Mouse (Mus musculus) c-Kit-positive CD71-positive TER-119-positive erythroid progenitor cells, embryonic 14.5 days (primary cell): Measurements from ENCODE around the gene Ttc28.
"Not testable (repeated sequence)": the region's sequence is repeated elsewhere in the genome, so short reads cannot be mapped to it uniquely, and the experiment has no call there.

Source experiments
- DNase-seq: peaks from one replicate; pipeline ENCODE4 v3.0.0-alpha.2; 2013; ENCODE audit warnings: low spot score

Ttc28 gene

DNA sequence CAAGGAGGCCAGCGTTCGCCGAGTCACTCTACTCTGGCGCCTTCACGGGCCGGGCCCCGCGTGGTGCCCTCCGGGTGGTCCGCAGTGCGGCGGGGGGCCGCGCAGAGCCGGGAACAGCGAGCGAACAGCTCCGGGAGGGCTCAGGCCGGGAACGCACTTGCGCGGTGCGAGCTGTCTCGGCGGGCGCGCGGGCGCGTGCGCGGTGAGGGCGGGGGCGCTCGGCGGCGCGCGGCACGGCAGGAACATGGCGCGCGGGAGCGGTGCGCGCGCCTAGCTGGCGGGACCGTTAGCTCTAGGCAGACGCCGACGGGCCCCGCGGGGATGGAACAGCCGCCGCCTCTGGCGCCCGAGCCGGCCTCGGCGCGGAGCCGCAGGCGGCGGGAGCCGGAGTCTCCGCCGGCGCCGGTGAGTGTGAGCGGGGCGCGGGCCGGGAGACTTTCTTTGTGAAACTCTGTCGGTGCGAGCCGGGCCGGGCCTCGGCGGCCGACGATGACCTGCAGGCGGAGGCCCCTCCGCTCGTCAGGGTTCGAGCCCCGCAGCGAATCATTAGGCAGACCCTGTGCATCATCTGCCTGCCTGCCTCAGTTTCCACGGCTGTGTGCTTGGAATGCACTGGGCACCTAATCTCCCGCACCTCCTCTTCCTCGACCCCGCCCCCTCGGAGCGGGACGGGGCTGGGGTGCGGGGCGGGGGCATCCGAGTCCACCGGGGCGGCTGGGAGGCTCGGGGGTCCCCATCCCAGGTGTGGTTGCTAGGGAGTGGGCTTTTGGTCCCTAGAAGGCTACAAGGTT lies at the start of gene Ttc28:
TSS of gene Ttc28 (plus strand) at position 220 of the 791 bp plus-strand sequence.
- DNase-seq = peak; percentile 64

DNA sequence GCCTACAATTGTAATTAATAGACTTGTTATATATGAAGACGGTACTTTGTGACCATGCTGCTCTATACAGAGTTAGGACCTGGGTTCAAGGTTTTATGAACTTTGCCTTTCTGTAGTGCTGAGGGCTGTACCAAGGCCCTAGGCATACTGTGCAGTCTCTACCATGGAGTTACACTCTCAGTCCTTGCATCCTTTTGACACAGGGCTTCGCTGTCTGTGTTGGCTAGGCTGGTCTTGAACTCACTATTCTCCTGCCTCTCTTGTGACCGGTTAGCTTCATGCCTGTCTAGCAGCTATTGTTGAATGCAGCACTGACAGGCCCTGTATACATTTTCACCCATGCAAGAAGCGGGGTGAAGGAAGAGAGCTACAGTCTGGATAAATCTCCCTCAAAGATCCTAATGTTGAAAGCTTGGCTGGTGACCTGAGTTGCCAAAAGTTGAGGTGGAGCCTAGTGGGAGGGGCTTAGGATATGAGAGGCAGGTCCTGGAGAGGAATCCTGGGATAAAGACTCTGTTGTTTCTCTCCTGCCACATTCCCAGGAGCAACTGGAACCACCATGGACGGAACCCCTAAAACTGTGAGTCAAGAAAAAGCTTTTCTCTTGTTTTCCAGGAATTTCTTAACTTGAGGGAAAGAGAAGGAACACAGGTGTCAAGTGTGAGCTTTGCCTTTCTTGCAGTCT lies 48.4 kb upstream of the Ttc28 start:
- no peak for DNase-seq

DNA sequence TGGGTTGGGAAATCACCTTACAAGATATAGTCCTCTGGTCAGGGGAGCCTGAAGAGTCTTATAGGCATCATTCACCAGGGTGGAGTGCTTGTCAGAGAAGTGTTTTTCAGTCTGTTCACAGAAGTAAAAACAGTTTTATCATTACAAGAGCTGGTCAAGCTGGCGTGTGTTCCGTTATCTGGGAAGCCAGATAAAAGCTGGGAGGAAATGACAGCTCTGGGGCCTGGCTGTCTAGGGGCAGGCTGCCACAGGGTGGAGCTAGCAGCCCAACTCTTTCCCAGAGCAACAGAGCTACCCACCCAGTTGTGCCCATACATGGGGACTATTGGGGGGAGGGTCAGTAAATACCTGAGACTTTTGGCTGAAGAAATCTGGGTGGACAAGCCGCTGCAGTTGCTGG lies 43.6 kb upstream of the Ttc28 start:
- DNase-seq = peak; percentile 92

DNA sequence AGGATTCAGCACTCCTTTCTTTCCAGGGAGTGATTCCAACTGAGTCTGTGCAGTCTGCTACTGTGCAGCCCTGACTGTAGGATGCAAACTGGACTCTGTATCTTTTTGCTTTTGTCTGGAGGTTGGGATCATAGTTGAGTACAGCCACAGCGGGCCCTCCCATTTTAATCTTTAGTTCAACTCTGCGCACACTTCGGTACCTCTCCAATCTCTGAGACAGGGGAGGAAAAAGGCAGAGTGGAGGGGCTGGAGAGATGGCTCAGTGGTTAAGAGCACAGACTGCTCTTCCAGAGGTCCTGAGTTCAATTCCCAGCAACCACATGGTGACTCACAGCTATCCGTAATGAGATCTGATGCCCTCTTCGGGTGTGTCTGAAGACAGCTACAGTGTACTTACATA lies 41.6 kb upstream of the Ttc28 start:
- DNase-seq = peak; percentile 53

DNA sequence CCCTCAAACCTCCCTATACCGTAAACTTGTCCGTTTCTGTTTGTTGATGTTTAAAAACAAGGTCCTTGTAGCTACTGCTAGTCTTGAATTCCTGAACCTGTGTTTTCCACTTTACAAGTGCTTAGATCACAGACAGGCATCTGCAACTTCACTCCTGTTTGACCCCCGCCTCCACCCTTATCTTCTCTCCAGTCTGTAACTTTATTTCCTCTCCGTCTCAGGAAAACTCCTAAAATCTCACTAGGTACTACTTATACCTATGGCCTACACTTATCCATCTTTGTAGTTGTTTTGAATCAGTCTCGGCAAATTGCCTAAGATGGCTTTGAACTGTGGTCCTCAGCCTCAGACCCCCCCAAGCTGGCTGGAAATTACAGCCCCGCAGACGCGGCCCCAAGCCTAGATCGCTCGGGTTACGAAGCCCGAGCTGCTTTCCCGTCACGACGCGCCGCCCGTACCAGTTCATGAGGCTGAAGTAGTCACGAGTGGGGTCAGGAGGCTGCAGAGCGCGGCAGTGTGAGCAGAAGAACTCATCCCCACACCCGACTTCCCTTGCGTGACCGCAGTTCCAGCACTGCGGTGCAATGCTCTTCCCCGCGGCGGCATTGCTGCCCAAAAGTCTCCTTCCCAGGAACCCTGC lies 40.4 kb upstream of the Ttc28 start:
- peak; percentile 65 for DNase-seq

DNA sequence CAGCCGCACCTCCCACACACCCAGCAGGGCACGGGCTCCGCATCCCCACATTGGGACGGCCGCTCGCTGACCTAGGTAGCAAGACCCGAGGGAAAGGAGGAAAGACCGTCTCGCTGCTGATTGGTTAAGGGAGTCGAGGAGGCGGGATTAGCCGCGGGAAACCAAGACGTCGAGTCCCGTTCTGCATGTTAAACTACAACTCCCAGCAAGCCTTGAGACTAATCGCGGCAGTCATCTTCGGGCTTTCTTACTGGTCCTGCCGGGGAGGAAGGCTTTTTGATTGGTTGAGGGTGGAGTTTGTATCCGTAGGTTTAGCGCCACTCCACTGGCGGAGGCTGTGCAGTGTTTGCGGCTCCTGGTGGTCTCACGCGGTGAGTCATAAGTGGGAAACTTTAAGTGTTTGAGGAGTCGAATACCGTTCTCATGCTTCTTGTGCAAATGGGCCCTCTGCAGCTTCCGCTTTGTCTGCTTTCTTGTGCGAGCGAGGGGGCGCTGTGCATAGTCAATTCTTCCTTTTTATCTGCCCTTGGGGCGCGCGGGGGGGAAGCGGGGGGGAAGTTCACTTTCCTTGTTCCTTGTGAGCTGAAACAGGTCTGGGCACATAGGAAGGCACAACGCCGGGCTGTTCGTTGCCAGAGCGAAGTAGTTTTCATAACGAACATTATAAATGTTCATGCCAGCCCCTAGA lies 39.8 kb upstream of the Ttc28 start, which contains the start of the genes Hscb and Chek2:
TSS of gene Hscb (minus strand) at position 100 of the 688 bp plus-strand sequence.
TSS of gene Chek2 (plus strand) at position 302 of the 688 bp plus-strand sequence.
- peak; percentile 98 for DNase-seq

DNA sequence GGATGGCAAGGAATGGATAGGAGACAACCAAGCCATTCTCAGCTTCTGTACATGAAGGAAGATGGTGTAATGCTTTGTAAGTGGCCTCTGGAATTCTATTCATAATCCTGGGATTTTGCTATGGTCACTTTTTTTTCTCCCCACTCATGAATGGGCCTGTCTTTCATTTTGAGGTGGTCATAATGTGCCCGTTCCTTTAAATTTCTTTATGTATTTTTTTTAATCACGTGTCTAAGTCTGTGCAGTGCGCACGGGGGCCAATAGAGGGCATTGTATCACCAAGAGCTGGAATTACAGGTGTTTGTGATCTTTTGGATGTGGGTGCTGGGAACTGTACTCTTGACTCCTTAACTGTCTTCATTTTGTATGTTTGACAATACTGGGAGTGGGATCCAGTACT lies 39.1 kb upstream of the Ttc28 start:
- DNase-seq = peak; percentile 76

DNA sequence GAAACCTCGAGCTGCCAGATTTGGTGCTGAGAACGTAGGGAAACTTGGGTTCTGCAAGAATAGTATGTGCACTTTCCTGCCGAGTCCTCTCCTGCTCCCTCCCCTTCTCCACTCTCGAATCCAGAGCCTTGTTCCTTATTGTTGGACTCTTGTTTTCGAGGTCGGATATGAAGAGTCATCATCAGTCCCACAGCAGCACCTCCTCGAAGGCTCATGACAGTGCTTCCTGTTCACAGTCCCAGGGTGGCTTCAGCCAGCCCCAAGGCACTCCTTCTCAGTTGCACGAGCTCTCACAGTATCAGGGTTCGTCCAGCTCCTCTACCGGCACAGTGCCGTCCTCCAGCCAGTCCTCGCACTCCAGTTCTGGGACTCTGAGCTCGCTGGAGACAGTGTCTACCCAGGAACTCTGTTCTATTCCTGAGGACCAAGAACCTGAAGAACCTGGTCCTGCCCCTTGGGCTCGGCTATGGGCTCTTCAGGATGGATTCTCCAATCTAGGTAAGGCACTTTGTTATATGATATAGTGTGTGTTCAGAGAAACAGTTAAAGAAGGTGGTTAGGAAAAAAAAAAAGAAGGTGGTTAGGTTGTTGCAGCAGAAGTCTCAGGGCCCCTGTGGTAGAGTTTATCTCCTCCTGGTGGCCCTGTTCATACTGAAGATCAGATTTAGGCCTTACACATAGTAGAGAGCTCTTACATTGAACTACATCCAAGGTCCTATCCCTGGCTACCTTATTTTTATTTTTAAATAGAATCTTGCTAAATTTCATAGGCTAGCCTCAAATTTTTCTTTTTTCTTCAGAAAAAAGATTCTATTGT lies 38.3 kb upstream of the Ttc28 start:
- peak; percentile 43 for DNase-seq

DNA sequence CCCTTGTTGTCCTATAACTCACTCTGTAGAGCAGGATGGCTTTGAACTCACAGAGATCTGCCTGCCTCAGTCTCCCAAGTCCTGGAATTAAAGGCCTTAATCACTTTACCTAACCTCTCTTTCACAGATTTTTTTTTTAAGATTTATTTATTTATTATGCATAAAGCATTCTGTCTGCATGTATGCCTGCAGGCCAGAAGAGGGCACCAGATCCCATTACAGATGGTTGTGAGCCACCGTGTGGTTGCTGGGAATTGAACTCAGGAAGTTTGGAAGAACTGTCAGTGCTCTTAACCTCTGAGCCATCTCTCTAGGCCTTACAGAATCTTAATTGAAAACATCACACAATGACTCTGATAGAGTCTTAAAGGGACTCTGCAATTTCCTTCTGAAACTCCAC lies 26.6 kb upstream of the Ttc28 start:
- DNase-seq = no peak

DNA sequence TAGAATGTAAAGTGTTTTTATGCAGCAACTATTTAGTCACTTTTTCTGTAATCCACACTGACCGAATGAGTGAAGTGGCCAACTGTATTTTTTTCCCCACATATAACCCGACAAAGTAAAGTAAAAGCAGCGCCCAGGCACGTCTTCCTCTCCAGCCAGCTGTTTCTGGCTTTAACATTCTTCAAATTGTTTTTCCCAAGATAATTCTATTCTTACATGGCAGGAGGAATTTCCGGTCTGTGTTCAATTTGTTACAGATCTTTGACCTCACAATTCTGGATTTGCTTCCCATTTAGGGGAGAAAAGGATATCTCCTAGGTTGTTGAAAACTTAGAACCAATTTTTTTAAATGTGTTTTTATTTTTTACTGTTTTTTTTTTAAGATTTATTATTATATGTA lies 22.5 kb upstream of the Ttc28 start:
- DNase-seq = no peak

DNA sequence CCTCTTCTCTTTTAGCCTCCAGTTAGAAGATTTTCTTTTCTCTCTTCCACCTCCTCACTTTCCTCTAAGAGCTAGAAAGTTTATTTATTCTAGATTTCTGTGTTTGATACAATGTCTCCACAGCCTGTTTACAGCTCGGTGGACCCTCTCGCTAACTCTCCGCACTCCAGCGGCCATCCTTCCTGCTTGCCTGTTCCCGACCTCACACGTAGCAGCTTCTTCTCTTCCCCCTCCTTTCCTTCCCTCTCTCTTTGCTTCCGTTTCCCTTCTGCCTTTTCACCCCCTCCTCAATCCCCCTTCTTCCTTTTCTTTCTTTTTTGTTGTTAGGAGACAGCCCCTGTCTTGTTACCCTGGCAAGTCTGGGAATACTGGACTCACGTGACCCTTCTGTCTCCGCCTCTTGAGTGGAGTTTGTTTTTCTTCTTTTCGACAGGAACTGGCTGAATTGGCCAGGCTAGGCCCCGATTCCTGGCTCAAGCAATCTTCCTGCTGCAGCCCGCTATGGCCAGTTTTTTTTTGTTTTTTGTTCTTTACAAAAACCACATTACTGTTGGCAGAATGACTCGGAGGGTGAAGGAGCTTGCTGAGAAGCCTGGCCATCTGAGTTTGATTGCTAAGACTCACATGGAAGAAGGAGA lies 20.5 kb upstream of the Ttc28 start:
- DNase-seq = no peak

DNA sequence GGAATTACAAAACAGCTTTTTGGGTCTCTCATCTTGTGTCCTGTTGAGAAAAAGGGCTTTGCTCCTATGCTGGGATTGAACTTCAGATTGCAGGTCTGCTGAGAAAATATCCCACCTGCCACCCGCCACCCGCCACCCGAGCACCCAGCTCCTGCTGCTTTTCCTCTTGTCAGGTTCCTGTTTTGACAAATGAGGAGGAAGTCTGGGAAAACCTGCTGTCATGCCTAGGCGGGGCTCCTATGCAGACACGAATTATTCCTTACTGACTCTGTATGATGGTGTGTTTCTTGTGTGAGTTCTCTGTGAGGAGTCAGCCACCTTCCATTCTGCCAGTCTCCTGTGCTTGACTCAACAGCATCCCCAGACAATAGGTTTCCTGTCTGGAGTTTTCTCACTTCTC lies 19.2 kb upstream of the Ttc28 start:
- no peak for DNase-seq

DNA sequence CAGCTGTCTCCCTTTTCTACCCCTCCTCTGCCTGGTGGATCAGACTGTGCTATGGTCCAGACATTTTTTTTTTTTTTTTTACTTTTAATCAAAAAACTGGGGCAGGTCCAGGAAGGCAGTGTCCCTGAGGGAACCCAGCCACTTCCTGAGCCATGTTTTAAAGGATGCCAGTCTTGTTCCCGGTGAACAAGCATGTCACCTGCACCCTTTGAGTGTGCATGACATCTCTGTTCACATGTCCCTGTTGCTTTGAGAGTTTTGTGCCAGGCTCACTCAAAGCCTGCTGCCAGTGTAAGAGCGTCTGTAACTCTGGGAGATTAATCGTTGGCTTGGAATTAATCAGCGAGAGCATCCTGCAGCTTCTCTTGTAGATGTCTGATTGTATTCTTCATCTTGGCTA lies 11.1 kb upstream of the Ttc28 start:
- DNase-seq = no peak

DNA sequence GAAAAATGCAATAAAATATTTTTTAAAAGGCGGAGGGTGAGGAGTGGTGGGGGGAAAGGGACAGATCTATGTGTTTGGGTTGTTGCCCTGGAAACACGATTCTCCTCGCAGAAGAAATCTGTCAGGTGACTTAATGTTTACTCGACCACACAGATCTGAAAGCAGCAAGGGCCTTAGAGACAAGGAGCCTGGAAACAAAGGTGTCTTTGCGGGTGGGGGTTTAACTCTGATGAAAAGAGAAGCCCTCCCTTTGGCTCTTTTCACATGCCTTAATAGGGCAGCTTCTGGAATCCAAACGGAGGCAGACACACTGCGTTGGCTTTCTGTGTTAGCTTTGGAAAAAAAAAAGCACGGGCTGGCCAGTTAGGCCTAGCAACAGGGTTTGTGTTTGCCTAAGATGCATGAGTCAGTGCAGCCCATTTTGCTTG lies 10.3 kb upstream of the Ttc28 start:
- DNase-seq = no peak

DNA sequence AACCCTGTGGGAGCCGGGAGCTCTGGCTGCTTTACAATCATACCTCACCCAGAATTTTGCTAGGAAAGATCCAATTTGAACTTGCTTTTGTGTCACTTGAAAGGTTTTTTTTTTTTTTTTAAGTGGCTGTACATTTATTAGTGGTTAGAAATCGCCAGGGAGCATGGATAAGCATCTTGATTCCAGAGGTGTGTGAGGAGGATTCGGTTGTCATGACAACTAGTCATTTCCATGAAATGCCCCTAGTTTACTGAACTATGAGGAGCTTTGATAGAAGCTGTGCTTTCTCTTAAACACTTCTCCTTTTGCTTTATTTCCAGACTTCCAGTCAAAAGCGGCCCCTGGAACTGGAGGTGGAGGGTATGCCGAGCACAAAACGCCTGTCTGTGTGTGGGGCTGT lies 6.4 kb upstream of the Ttc28 start:
- DNase-seq = no peak

DNA sequence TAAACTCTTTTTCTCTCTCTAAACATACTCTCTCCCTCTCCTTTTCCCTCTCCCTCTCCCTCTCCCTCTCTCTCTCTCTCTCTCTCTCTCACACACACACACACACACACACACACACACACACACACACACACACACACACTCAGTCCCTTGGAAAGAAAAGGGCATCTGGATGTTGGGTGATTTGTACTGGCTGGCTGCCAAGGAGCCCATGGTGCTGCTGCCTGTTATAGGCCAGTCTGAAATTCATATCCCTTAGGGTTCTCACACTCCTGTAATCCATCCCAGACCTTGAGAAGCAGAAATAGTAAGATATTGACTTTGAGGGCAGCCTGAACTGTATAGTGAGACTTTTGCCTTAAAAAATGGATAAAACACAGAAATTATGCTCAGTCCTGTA lies 4.9 kb upstream of the Ttc28 start:
- DNase-seq = no peak

DNA sequence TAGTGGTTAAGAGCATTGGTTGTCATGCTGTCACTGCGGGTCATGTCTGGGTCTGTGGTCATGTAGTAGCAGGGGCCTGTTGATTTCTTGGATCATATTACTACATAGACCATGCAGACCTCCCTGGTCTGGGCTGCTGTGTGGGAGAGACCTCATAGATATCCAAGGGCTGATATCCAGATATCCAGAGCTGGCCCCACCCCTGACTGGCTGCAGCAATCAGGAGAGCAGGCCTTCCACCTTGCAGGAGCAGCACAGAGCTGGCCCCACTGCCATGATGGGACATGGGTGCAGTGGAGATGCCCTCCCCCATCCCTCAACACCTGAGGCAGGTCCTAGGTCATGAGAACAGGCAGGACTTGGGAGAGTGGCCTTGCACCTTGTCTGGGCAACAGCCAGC lies 4.3 kb upstream of the Ttc28 start:
- no peak for DNase-seq

DNA sequence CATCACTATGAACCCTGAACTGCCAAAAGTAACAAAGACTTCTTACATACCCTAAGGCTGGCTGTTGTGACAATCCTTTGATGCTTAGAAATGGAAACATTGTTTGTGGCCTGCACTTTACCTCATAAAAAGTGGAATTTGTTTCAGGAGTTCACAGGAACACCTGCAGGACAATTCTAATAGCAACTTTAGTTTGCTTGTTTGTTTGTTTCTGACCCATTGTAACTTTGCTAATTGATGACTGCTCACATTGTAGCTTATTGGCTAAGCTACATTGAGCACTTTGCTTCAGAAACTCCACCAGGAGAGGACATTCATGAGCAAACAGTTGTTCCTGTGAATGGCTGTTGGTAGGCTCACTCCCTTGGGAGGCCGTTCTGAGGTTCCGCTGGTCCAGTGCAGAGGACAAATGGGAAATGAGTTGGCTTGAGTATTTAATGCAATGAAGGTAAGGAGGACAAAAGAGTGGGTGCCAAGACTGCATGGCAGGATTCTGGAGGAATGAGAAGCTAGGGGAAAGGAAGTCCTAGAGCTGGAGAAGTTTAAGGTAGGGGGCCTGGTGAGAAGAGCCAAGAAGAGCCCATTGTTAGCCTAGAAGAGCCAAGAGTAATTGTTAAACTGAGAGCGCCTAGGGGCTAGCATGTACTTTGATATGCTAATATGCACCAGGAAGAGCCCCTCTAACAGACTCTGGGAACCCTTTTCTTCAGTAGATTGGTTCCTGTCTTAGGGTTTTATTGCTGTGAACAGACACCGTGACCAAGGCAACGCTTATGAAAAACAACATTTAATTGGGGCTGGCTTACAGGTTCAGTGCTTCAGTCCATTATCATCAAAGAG lies 1.7 kb upstream of the Ttc28 start:
- DNase-seq = no peak

DNA sequence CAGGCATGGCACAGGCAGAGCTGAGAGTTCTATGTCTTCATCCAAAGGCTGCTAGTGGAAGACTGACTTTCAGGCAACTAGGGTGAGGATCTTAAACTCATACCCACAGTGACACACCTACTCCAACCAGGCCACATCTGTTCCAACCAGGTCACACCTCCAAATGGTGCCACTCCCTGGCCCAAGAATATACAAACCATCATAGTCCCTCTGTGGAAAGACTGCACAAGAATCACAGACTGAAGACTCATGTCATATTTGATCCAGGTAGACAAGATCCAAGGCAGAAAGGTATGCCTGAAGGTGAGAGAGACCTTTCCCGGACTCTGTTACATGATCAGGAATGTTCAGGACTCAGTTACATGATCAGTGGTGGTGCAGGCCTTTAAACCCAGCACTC lies 1.1 kb upstream of the Ttc28 start:
- not testable (repeated sequence) for DNase-seq

DNA sequence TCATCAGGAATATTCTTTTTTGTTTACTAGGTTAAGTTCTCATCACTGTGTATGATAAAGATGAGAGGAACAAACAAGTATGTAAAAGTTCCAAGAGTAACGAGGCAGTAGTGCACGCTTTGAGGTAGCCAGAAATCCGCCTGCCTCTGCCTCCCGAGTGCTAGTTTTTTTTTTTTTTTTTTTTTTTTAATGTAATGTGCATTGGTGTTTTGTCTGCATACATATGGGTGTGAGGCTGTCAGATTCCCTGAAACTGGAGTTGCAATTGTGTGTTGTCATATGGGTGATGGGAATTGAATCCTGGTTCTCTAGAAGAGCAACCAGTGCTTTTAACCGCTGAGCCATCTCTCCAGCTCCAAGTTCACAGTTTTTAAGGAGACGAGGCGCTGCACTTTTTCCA lies 561 bp upstream of the Ttc28 start:
- DNase-seq = no peak
